Mouse (Mus musculus) monocyte, adult 2 months (primary cell): ENCODE results near the gene Neurl3.

Source experiments
- DNase-seq, 2 experiments: peaks; one replicate each; pipeline ENCODE4 v3.0.0; 2022; ENCODE audit warnings: low spot score in 2 of 2, low read depth in 1 of 2

The Neurl3 gene

DNA sequence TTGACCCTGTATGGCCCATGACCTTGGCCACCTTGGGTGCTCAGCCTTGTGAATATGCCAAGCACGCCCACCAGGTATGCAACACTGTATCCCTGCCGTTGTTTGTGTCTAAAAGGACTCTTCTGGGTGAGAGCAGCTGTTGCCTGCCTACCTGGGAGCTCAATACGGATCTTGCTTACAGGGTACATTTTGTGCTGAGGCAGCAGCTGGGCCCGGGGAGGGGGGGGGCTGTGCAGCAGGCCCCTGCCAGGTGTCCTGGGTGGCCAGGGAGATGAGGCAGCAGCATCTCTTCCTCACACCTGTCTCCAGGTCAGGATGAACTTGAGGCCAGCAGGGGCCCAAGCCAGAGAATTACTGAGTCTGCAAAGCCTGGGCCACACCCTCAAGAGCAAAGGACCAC lies 23.6 kb upstream of the Neurl3 start:
- DNase-seq = no peak

DNA sequence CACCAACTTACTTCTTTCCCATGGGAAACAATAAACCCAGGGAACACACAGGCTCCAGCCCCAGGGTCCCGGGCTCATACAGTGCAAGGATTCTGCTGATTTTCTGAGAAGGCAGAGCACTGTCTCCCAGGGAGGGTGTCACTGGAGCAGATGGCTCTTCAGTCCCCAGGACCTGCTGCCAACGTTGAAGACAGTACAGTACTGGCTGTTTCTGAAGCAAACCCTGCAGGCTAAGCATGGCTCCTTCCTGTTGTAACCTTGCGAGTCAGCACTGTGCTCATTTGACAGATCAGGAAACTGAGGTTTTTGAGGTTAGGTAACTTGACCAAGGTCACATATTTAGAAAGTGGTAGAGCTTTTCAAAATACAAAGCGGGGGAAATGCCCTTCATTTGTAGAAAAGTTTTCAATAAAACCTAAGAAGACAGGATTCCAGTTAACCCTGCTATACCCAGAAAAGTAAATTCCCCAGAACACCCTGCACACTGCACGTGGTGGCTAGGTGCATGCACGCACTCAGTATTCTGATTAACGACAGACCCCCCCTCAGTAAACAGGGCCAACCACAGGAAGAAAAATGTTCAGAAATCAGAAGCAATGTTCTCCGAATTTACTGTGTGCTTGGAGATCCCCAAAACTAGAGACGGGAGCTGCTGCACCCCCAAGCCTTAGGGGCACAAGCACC lies 22.1 kb upstream of the Neurl3 start:
- no peak for DNase-seq

GRCm38 (mm10) chr1:36294402-36294801 lies 19.9 kb upstream of the Neurl3 start:
- DNase-seq = no peak

- no peak for DNase-seq
Measured at GRCm38 (mm10) chr1:36293470-36293869, 19.0 kb upstream of the Neurl3 start.

DNA sequence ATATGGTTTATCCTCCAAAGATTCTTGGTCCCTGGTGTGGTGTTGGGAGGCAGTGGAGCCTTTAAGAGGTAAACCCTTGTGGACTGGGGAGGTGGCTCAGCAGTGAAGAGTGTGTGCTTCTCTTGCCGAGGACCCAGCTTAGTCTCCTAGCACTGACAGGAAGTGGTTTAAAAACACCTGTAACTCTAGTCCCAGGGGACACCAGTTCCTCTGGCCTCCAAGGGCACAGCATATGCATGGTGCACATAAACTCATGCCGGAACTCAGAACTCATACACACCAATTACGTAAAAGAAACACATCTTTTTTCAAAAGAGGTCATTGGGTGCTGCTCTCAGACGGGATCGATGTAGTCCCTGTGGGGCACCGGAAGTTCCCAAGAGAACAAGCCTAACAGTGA lies 7.4 kb upstream of the Neurl3 start:
- no peak for DNase-seq

DNA sequence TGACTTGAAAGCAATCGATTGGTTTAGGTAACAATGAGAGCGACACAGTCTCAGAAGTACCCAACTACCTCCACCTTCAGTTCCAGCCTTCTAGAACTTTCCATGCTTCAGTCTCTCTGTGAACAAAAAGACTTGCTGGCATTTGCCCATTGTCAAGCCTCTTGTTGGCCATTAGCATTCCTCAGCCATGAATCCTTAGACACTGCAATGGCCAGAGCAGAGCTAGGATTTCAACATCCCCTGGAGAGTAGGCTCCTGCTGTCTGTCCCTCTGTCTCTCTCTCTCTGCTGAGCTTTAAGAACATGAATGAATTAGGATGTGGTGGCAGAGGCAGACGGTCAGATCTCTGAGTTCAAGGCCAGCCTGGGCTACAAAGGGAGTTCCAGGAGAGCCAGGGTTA lies 6.5 kb upstream of the Neurl3 start:
- no peak for DNase-seq

DNA sequence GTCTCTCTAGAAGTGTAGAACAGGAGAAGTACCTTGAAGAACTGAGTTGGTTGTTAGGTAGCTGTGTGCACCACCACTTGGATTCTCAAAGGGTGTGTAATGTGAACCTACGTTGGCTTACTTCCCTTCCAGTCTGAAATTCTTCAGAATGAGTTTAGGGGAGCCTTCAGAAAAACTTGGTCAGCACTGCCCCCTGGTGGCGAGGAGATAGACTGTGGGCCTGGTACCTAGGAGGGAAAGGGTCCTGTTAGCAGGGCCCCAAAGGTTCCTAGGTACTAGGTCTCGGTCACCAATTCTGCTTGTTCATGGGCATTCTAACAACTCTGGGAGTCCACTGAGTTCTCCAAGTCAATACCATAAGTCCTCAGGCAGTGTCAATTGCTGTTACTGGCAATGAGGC lies 4.7 kb upstream of the Neurl3 start:
- DNase-seq = peak in 1 of 2 experiments; percentile 80

DNA sequence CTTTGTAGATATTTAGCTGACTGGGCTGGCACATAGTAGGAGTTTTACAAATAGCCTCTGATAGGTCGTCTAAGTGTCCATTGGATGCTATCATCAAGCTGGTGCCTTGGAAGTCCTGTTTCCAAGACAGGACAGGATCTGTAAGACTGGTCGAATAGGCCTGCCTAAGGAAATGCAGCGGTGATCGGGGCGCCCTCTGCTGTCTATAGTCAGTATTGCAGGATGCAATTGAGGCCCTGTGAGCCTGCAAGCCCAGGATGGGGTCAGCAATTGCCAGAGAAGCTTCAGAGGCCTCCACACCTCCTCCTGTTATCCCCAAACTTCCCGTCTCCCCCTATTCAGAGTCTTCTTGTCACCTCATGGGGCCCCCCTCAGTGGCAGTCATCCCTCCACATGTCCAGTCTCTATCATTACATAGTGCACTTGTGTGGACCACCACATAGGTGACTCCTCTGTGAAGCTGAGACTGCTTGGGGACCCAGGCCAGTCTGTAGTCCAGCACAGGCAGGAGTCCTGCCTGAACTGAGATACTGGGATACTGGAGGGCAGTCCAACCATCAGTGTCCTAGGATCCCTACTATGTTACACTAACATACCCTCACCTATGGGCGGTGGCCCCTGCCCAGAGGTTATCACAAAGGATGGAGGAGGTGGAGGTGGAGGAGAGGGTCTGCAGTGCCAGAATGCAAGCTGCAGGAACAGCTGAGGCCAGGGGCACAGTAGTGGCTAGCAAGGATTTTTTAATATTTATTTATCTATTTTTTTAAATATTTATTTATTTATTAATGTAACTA lies 3.0 kb upstream of the Neurl3 start:
- peak; percentile 68 to 86 for DNase-seq

GRCm38 (mm10) chr1:36275635-36276389 lies 1.3 kb upstream of the Neurl3 start:
- no peak for DNase-seq

DNA sequence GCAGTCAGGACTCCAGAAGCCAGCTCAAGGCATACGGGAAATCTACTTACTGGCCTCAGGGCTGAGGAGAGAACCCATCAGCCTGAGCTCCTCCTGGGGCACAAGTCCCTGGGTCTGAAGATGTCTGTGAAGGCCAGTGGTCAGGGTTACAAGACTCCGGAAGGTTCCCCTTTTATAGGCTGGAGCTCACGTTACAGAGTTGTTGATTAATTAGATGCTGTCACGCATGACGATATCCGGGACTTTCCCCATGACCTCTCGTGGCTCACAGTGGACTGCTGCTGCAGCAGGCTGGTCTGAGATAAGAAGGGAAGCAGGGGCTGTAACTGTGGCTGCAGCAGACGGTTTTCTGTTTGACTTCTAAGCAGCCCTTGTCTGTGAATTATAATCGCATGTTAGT lies 1.2 kb downstream of the Neurl3 start:
- DNase-seq = peak; percentile 77 to 82

DNA sequence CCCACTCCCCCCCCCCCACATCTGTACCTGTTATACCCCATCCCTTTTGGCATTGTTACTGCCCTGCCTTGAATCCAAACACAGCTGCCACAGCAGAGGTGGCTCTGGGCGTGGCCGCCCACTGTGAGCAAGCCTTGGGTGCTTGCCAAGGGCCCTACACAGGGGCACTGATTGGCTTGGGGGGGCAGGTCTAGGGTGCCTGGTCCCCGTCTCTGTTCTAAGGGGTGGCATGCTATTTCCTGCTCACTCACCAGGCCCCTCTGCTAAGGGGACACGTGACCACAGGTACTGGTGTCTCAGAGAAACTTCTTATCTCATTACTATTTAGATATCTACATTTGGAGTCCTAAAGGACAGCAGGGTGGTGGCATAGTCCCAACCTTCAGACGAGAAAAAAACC lies 1.9 kb downstream of the Neurl3 start:
- DNase-seq = peak in 1 of 2 experiments; percentile 50

DNA sequence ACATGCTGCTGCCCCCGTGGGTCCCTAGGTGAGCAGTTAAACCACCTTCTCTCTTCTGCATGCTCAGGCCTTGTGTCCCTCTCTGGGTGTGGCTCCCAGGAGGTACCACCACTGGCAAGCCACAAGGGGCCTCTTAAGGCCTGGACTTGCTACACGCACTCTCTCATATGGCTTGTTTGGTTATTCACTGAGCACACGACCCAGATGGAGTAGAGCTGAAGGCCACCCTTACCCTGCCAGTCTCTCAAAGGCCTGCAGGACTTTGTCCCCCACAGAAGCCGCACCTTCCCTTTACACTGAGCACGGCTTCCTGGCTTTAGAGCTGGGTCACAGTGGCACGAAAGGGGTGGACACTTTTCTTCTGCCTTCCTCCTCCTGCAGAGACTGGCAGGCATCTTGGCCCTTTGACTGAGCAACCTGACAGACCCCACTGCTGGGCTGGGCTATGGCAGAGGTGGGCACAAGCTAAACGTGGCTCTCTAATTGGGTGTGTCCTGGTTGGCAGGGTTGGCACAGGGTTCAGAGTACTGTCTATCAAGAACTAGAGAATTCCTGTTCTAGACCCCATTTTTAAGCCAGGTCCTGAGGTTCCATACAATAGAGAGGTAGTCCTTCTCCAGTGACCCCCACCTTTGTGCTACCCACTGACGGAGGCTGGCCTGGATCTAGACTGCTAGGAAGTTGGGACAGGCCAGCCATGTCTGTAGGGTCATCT lies 2.8 kb downstream of the Neurl3 start:
- DNase-seq = peak in 1 of 2 experiments; percentile 19

- peak in 1 of 2 experiments; percentile 68 for DNase-seq
Measured at GRCm38 (mm10) chr1:36270666-36271065, 3.8 kb downstream of the Neurl3 start.

DNA sequence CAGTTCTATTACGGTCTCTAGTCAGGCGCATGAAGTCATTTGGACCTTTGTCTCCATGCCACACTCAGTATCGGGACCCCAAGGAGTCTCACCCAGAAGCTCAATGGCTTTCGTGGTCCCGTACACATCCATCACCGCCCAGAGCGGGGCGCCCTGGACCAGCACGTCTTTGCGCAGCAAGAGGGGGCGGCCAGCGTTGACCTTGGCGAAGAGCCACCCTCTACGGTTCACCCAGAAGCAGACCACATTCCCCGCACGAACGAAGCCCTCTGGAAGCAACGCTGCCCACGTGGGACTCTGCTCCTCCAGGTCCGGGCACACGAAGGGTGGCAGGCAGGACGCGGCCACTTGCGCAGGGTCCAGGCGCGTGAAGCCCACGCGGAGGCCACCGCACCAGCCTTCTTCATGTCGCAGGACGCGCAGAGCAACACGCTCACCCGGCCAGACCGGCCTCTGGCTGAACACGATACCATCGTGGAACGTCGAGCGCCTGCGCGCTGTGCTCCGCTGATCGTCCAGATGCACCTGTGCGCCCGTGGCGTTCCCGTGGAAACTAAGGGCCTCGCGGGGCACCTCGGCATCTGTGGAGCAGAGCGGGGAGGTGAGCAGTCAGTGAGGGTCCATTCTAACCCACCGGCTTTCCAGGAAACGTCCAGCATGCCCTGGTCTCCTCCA lies 5.2 kb downstream of the Neurl3 start:
- DNase-seq = no peak

GRCm38 (mm10) chr1:36267595-36267994 lies 6.9 kb downstream of the Neurl3 start:
- DNase-seq = no peak

DNA sequence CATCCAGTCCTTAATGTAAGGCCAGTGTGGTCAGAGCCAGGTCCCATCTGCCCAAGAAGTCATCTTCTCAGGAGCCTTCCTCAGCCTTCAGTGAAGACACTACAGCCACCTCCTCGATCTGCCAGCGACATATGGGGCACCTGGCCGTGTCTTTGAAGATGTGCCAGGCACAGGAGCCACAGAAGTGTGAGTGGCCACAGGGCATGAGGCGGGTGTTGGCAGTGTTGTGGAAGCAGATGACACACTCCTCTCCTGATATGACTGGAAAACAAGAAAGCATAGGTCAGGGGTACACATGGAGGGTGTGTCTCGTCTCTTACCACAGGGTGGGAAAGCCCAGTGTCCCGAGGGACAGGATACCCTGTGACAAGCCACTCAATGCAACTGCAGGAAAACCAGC lies 8.2 kb downstream of the Neurl3 start:
- no peak for DNase-seq

- peak; percentile 69 to 76 for DNase-seq
Measured at GRCm38 (mm10) chr1:36263833-36264488, 10.5 kb downstream of the Neurl3 start.

GRCm38 (mm10) chr1:36261708-36262504 lies 12.6 kb downstream of the Neurl3 start:
- DNase-seq = peak; percentile 69

- DNase-seq = no peak
Measured at GRCm38 (mm10) chr1:36260418-36260817, 14.1 kb downstream of the Neurl3 start.
